Mouse (Mus musculus) heart, embryonic 13.5 days (tissue): Measurements from ENCODE around the gene Mark1. TPM values are rescaled to one million over a fixed set of nuclear protein-coding genes. Genes with fewer than 3 reads are reported as not detected.

Experiments
- ATAC-seq: fragments of 200-750 bp; cut with Nextera tagmentation; 2 replicates; pipeline ENCODE4 v1.8.0; 2017; ENCODE audit warnings: moderate TSS enrichment; ENCODE audit not compliant: insufficient number of reproducible peaks, low FRiP score, low TSS enrichment; ENCODE audit errors: extremely low read depth
- H3K27ac ChIP-seq: fragments of 300-500 bp; sonication (generic); replicated peaks from 2 replicates; pipeline ENCODE4 v1.5.1; 2015; ENCODE audit warnings: moderate library complexity, mild to moderate bottlenecking, inconsistent platforms
- H3K27me3 ChIP-seq: fragments of 300-500 bp; sonication (generic); replicated peaks from 2 replicates; pipeline ENCODE4 v1.6.1; 2015; ENCODE audit warnings: mild to moderate bottlenecking, inconsistent platforms
- H3K36me3 ChIP-seq: fragments of 300-500 bp; sonication (generic); 2 replicates; pipeline ENCODE4 v1.6.1; 2015; ENCODE audit warnings: mild to moderate bottlenecking, inconsistent platforms
- H3K4me1 ChIP-seq: fragments of 300-500 bp; sonication (generic); 2 replicates; pipeline ENCODE4 v1.6.1; 2015; ENCODE audit warnings: inconsistent platforms
- H3K4me2 ChIP-seq: fragments of 300-500 bp; sonication (generic); 2 replicates; pipeline ENCODE4 v1.6.1; 2015; ENCODE audit warnings: inconsistent platforms, mild to moderate bottlenecking, moderate library complexity
- H3K4me3 ChIP-seq: fragments of 300-500 bp; sonication (generic); 2 replicates; pipeline ENCODE4 v1.5.1; 2015; ENCODE audit warnings: moderate library complexity, mild to moderate bottlenecking, inconsistent platforms
- H3K9ac ChIP-seq: fragments of 300-500 bp; sonication (generic); 2 replicates; pipeline ENCODE4 v1.6.1; 2015; ENCODE audit warnings: inconsistent platforms, mild to moderate bottlenecking, moderate library complexity
- H3K9me3 ChIP-seq: fragments of 300-500 bp; sonication (generic); 2 replicates; pipeline ENCODE4 v1.6.1; 2016; ENCODE audit warnings: inconsistent platforms
- WGBS: fragments of 180-500 bp; shearing (Covaris S2); methylation state at CpG from one replicate; pipeline ENCODE4 v1.1.7; 2015; ENCODE audit warnings: mixed read lengths; 5-methylcytosine and 5-hydroxymethylcytosine counted together
- polyA plus RNA-seq: library from polyadenylated mRNA; unstranded; fragments of >200 nt; fragmentation: Nextera tagmentation; extraction: Ambion mirVana; gene quantifications from 2 replicates; pipeline ENCODE4 v1.2.1, GENCODE M21; 2015

Gene Mark1
- 1.5 and 1.9 TPM in 2 replicates for polyA plus RNA-seq

GRCm38 (mm10) chr1:184999071-184999750 is at the start of gene Mark1:
Gene Mark1, minus strand, starts transcription at chr1:184999570.
- no peaks in the 10 kb centered on the region for H3K9me3 ChIP-seq
- under 1% methylated on average over 55 of the region's 88 CpGs for WGBS
- peaks cover 14% of the 10 kb centered on the region for H3K27me3 ChIP-seq
- peak within 1 kb of the TSS; percentile 75 for H3K4me3 ChIP-seq
- peak within 1 kb of the TSS; percentile 84 for H3K4me2 ChIP-seq
- no peaks in the 10 kb centered on the region for H3K36me3 ChIP-seq
- peak within 1 kb of the TSS; percentile 43 for H3K27ac ChIP-seq
- peaks cover 37% of the 10 kb centered on the region for H3K4me1 ChIP-seq
- H3K9ac ChIP-seq = peak within 1 kb of the TSS; percentile 95
- ATAC-seq = no peak

GRCm38 (mm10) chr1:185047516-185048247 is 48.3 kb upstream of the Mark1 start:
- Histone ChIP-seq H3K4me2 (peak overlapping the region; percentile 47), H3K4me1 (peaks cover 19% of the 10 kb centered on the region), H3K9me3 (no peaks in the 10 kb centered on the region), H3K4me3 (no peak overlapping the region; the same call in 1 of the 2 replicates), H3K27ac (peak overlapping the region; percentile 85), H3K27me3 (no peaks in the 10 kb centered on the region), H3K9ac (peak overlapping the region; percentile 40; the same call in 1 of the 2 replicates), H3K36me3 (no peaks in the 10 kb centered on the region)
- WGBS = 27% methylated on average over 12 of the region's 12 CpGs
- ATAC-seq = no peak; the same call in 1 of the 2 replicates

- Histone ChIP-seq H3K4me3 (no peak overlapping the region), H3K4me1 (peaks cover 19% of the 10 kb centered on the region), H3K9ac (no peak overlapping the region), H3K4me2 (no peak overlapping the region), H3K9me3 (no peaks in the 10 kb centered on the region), H3K36me3 (no peaks in the 10 kb centered on the region), H3K27ac (no peak overlapping the region), H3K27me3 (no peaks in the 10 kb centered on the region)
- no peak for ATAC-seq
- WGBS = 80% methylated on average over 8 of the region's 8 CpGs
Measured at GRCm38 (mm10) chr1:185046513-185046912, 47.1 kb upstream of the Mark1 start.

GRCm38 (mm10) chr1:185038183-185038686 is 38.9 kb upstream of the Mark1 start:
- ATAC-seq = no peak
- Histone ChIP-seq H3K27me3 (no peaks in the 10 kb centered on the region), H3K4me1 (0 out of 2 replicates have a peak, but pooled peaks cover 5% of the 10 kb centered on the region), H3K9me3 (no peaks in the 10 kb centered on the region), H3K9ac (no peak overlapping the region), H3K4me3 (no peak overlapping the region), H3K27ac (no peak overlapping the region), H3K4me2 (no peak overlapping the region), H3K36me3 (no peaks in the 10 kb centered on the region)
- WGBS = 63% methylated on average over 7 of the region's 7 CpGs

- no peaks in the 10 kb centered on the region for H3K4me1 ChIP-seq
Measured at GRCm38 (mm10) chr1:185030565-185030964, 31.2 kb upstream of the Mark1 start.

GRCm38 (mm10) chr1:185020429-185021168 is 21.2 kb upstream of the Mark1 start:
- Histone ChIP-seq H3K36me3 (no peaks in the 10 kb centered on the region), H3K4me1 (no peaks in the 10 kb centered on the region), H3K9ac (no peak overlapping the region), H3K27me3 (no peaks in the 10 kb centered on the region), H3K9me3 (no peaks in the 10 kb centered on the region), H3K4me3 (no peak overlapping the region), H3K4me2 (no peak overlapping the region), H3K27ac (no peak overlapping the region)
- 62% methylated on average over 13 of the region's 13 CpGs for WGBS
- ATAC-seq = no peak

More at GRCm38 (mm10) chr1:185030565-185030964, 31.2 kb upstream of the Mark1 start:
- WGBS = 85% methylated on average over 10 of the region's 10 CpGs
- Histone ChIP-seq H3K9me3 (no peaks in the 10 kb centered on the region), H3K4me2 (peak overlapping the region; percentile 54), H3K27ac (no peak overlapping the region), H3K9ac (no peak overlapping the region), H3K27me3 (peaks cover 5% of the 10 kb centered on the region), H3K4me3 (no peak overlapping the region), H3K36me3 (no peaks in the 10 kb centered on the region)
- no peak for ATAC-seq

GRCm38 (mm10) chr1:185012566-185012965 is 13.2 kb upstream of the Mark1 start:
- no peak for ATAC-seq

GRCm38 (mm10) chr1:185007066-185007465 is 7.7 kb upstream of the Mark1 start:
- Histone ChIP-seq H3K27ac (no peak overlapping the region), H3K9me3 (no peaks in the 10 kb centered on the region), H3K4me2 (no peak overlapping the region), H3K4me3 (no peak overlapping the region), H3K27me3 (peaks cover 12% of the 10 kb centered on the region; the same call in 1 of the 2 replicates), H3K9ac (no peak overlapping the region), H3K36me3 (no peaks in the 10 kb centered on the region), H3K4me1 (no peaks in the 10 kb centered on the region)
- 78% methylated on average over 5 of the region's 5 CpGs for WGBS
- ATAC-seq = no peak

More at GRCm38 (mm10) chr1:185012566-185012965, 13.2 kb upstream of the Mark1 start:
- 69% methylated on average over 3 of the region's 3 CpGs for WGBS
- H3K9ac ChIP-seq = no peak overlapping the region
- H3K36me3 ChIP-seq = no peaks in the 10 kb centered on the region
- H3K27me3 ChIP-seq = no peaks in the 10 kb centered on the region
- H3K4me2 ChIP-seq = no peak overlapping the region
- H3K27ac ChIP-seq = no peak overlapping the region
- H3K9me3 ChIP-seq = no peaks in the 10 kb centered on the region
- H3K4me3 ChIP-seq = no peak overlapping the region
- H3K4me1 ChIP-seq = no peaks in the 10 kb centered on the region

- no peaks in the 10 kb centered on the region for H3K9me3 ChIP-seq
- H3K4me2 ChIP-seq = peak overlapping the region; percentile 84
- peak overlapping the region; percentile 75 for H3K4me3 ChIP-seq
- peak overlapping the region; percentile 95 for H3K9ac ChIP-seq
- ATAC-seq = no peak
- no peaks in the 10 kb centered on the region for H3K36me3 ChIP-seq
- H3K27ac ChIP-seq = no peak overlapping the region
- WGBS = 1% methylated on average over 53 of the region's 65 CpGs
- peaks cover 21% of the 10 kb centered on the region for H3K27me3 ChIP-seq
- H3K4me1 ChIP-seq = peaks cover 34% of the 10 kb centered on the region
Measured at GRCm38 (mm10) chr1:184999780-185000599, 620 bp upstream of the Mark1 start.

- Histone ChIP-seq H3K27me3 (peaks cover 14% of the 10 kb centered on the region), H3K36me3 (no peaks in the 10 kb centered on the region), H3K9ac (peak overlapping the region; percentile 95), H3K9me3 (no peaks in the 10 kb centered on the region), H3K4me3 (peak overlapping the region; percentile 75), H3K4me1 (peaks cover 37% of the 10 kb centered on the region), H3K27ac (peak overlapping the region; percentile 43; the same call in 1 of the 2 replicates), H3K4me2 (peak overlapping the region; percentile 84)
- ATAC-seq = no peak
- WGBS = 17% methylated on average over 2 of the region's 2 CpGs
Measured at GRCm38 (mm10) chr1:184998631-184999030, 739 bp downstream of the Mark1 start.
